Mouse (Mus musculus): ENCODE data around the gene Pon1. TPM values are rescaled to one million over a fixed set of nuclear protein-coding genes. Genes with fewer than 3 reads are reported as not detected.

The Pon1 gene
- polyA plus RNA-seq, 1 experiment from 2014 or later = 548 TPM

DNA sequence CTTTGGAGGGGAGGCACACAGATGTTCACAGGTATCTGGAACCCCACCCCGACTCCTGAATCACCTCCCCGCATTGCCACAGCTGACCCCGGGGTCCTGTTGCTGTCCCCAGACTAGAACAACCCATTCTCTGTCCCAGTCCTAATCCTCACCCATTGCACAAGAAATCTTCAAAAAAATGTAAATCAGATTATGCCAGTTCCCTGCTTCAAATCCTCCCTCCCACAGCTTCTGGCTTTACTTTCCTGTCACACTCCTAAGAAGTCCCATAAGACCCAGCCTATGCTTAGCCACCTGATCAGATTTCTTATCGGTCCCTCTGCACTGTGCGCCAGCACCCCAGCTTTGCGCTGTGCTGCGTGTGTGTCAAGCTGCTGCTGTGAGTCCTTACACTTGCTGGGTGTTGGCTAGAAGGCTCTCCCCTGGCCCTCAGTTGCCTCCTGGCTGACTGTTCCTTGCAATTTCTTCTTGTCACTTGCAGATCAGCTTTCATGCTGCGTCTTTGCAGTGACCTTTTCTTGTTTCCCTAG is 5.7 kb upstream of the Pon1 start:
- WGBS (ENCODE audit: insufficient replicate concordance) = 82% methylated on average over 8 of the region's 8 CpGs
- no peak overlapping the region for H3K4me3 ChIP-seq (ENCODE audit: low read depth, low read length)
- H3K27ac ChIP-seq (ENCODE audit: low read depth) = peak overlapping the region; percentile 13; the same call in 1 of the 2 replicates
- H3K4me2 ChIP-seq (ENCODE audit: low read depth, low read length) = no peak overlapping the region
- peaks cover 15% of the 10 kb centered on the region for H3K4me1 ChIP-seq (ENCODE audit: insufficient read depth)
- no peaks in the 10 kb centered on the region for H3K9me3 ChIP-seq (ENCODE audit: low read length)
- DNase-seq (no peak), ATAC-seq (peak; percentile 25; the same call in 1 of the 2 replicates)
- no peak overlapping the region for H3K9ac ChIP-seq (replicated peaks)
- H3K36me3 ChIP-seq (replicated peaks; ENCODE audit: insufficient read depth, low read length) = no peaks in the 10 kb centered on the region
- H3K27me3 ChIP-seq (ENCODE audit: insufficient read depth, low read length) = no peaks in the 10 kb centered on the region
- no peak for TF ChIP-seq EP300 (IDR thresholded peaks at IDR 0.05; ENCODE audit: low read depth)
- TF ChIP-seq CTCF (IDR thresholded peaks at IDR 0.05; ENCODE audit: low read depth) = no peak

DNA sequence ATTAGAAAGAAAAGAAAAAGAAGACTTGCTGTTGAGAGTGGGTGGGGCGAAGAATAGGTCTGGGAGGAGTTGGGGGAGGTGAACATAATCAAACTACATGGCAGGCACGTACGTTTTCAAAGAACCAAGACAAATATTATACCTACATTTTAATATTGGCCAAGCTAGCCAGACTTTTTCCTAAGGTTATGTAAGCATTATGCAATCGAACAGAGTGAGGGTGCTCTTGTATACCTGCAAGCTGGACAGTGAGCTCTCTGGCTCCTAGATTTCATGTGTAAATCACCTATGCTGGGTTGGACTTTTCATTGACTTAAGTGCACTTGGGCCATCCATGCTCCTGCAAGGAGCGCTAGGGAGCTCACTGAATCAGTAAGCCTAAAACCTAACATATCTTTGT is 4.8 kb upstream of the Pon1 start:
- Histone ChIP-seq H3K36me3 (replicated peaks; ENCODE audit: insufficient read depth, low read length) (no peaks in the 10 kb centered on the region), H3K27me3 (ENCODE audit: insufficient read depth, low read length) (no peaks in the 10 kb centered on the region), H3K4me2 (ENCODE audit: low read depth, low read length) (no peak overlapping the region), H3K27ac (ENCODE audit: low read depth) (peak overlapping the region; percentile 13; the same call in 1 of the 2 replicates), H3K9me3 (ENCODE audit: low read length) (no peaks in the 10 kb centered on the region), H3K4me1 (ENCODE audit: insufficient read depth) (peaks cover 13% of the 10 kb centered on the region), H3K4me3 (ENCODE audit: low read depth, low read length) (no peak overlapping the region), H3K9ac (replicated peaks) (no peak overlapping the region)
- DNase-seq = no peak
- TF ChIP-seq EP300 (IDR thresholded peaks at IDR 0.05; ENCODE audit: low read depth) = no peak
- TF ChIP-seq CTCF (IDR thresholded peaks at IDR 0.05; ENCODE audit: low read depth) = no peak
- 59% methylated on average over 5 of the region's 5 CpGs for WGBS (ENCODE audit: insufficient replicate concordance)
- peak; percentile 46; the same call in 1 of the 2 replicates for ATAC-seq

DNA sequence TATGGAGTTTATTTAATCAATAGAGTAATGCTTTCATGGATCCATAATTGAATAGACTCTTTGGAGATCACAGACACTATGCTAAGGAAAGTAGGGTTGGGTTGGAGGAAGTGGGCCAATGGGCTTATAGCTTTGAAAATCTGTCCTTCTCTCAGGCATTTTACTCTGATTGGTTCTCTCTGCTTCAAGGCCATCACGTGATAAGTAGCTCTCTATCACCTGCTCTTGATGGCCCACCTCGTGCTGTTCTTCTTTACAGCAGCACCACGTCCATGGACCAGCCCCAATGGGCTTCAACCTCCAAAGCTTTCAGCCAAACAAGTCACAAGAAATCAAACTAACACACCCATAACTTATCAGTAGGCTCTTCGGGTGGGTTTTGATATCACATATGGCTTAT is 3.0 kb downstream of the Pon1 start:
- no peak for DNase-seq
- ATAC-seq = no peak
- Histone ChIP-seq H3K4me3 (ENCODE audit: low read depth, low read length) (no peak overlapping the region), H3K9ac (replicated peaks) (no peak overlapping the region), H3K27ac (ENCODE audit: low read depth) (peak overlapping the region; percentile 79; the same call in 1 of the 2 replicates), H3K4me2 (ENCODE audit: low read depth, low read length) (0 out of 2 replicates have a peak overlapping the region, but pooled peaks have one; percentile 4), H3K36me3 (replicated peaks; ENCODE audit: insufficient read depth, low read length) (0 out of 2 replicates have a peak, but pooled peaks cover 2% of the 10 kb centered on the region), H3K27me3 (ENCODE audit: insufficient read depth, low read length) (no peaks in the 10 kb centered on the region), H3K4me1 (ENCODE audit: insufficient read depth) (peaks cover 12% of the 10 kb centered on the region), H3K9me3 (ENCODE audit: low read length) (no peaks in the 10 kb centered on the region)
- WGBS (ENCODE audit: insufficient replicate concordance) = 72% methylated on average over 4 of the region's 4 CpGs
- no peak for TF ChIP-seq CTCF (IDR thresholded peaks at IDR 0.05; ENCODE audit: low read depth)
- no peak for TF ChIP-seq EP300 (IDR thresholded peaks at IDR 0.05; ENCODE audit: low read depth)

DNA sequence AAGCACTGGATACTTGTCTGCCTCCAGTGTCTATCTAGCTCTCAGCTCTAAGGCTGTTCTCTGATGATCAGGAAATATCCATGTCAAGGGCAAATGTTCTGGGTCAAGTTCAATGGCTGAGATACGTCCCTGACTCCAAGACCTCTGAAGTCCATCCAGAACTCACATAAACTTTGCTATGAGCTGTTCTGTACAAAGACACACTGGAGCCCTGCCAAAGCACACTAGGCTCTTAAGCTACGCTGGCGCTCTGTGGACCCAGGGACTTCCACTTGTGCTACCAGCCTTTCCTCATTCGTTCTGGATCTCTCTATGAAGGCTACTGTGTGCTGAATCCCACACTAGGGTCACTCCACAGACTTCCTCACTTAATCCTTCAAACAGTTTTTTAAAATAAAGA is 4.2 kb downstream of the Pon1 start:
- peaks cover 12% of the 10 kb centered on the region for H3K4me1 ChIP-seq (ENCODE audit: insufficient read depth)
- H3K9me3 ChIP-seq (ENCODE audit: low read length) = no peaks in the 10 kb centered on the region
- H3K27me3 ChIP-seq (ENCODE audit: insufficient read depth, low read length) = no peaks in the 10 kb centered on the region
- no peak overlapping the region for H3K4me3 ChIP-seq (ENCODE audit: low read depth, low read length)
- ATAC-seq = peak; percentile 84
- DNase-seq = peak; percentile 73
- H3K27ac ChIP-seq (ENCODE audit: low read depth) = peak overlapping the region; percentile 79
- peak overlapping the region; percentile 39; the same call in 1 of the 2 replicates for H3K4me2 ChIP-seq (ENCODE audit: low read depth, low read length)
- WGBS (ENCODE audit: insufficient replicate concordance) = 53% methylated on average over 4 of the region's 4 CpGs
- H3K36me3 ChIP-seq (replicated peaks; ENCODE audit: insufficient read depth, low read length) = 0 out of 2 replicates have a peak, but pooled peaks cover 2% of the 10 kb centered on the region
- TF ChIP-seq EP300 (IDR thresholded peaks at IDR 0.05; ENCODE audit: low read depth) (no peak; the same call in 1 of the 2 replicates), CTCF (IDR thresholded peaks at IDR 0.05; ENCODE audit: low read depth) (no peak)
- H3K9ac ChIP-seq (replicated peaks) = no peak overlapping the region

DNA sequence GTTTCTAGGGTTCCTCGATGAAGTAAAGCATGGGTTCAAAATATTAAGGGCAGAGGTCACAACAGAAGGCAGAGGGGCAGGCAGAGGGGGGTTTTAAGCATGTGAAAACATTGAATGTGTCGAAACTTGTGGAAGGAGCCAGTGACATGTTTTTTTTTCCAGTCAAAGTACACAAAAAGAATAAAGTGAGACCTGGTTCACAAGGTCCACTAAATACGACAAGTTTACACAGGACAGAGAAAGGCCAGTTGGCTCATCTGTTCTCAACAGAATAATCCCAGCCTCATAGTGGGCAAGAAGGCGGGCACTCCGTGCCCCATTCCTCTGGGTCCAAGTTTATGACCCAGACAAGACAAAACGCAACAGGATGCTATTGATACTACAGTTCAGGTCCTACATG is 4.8 kb downstream of the Pon1 start:
- Histone ChIP-seq H3K36me3 (replicated peaks; ENCODE audit: insufficient read depth, low read length) (0 out of 2 replicates have a peak, but pooled peaks cover 2% of the 10 kb centered on the region), H3K4me3 (ENCODE audit: low read depth, low read length) (no peak overlapping the region), H3K9me3 (ENCODE audit: low read length) (no peaks in the 10 kb centered on the region), H3K27ac (ENCODE audit: low read depth) (peak overlapping the region; percentile 79), H3K9ac (replicated peaks) (no peak overlapping the region), H3K27me3 (ENCODE audit: insufficient read depth, low read length) (no peaks in the 10 kb centered on the region), H3K4me1 (ENCODE audit: insufficient read depth) (peaks cover 12% of the 10 kb centered on the region), H3K4me2 (ENCODE audit: low read depth, low read length) (peak overlapping the region; percentile 39; the same call in 1 of the 2 replicates)
- WGBS (ENCODE audit: insufficient replicate concordance) = 57% methylated on average over 6 of the region's 6 CpGs
- ATAC-seq (peak; percentile 83), DNase-seq (no peak)
- TF ChIP-seq CTCF (IDR thresholded peaks at IDR 0.05; ENCODE audit: low read depth) (no peak), EP300 (IDR thresholded peaks at IDR 0.05; ENCODE audit: low read depth) (peak; percentile 43)

GRCm38 (mm10) chr6:5188036-5188435 is 5.7 kb downstream of the Pon1 start:
- no peak for TF ChIP-seq CTCF (IDR thresholded peaks at IDR 0.05; ENCODE audit: low read depth)
- no peak for TF ChIP-seq EP300 (IDR thresholded peaks at IDR 0.05; ENCODE audit: low read depth)
- peak overlapping the region; percentile 79 for H3K27ac ChIP-seq (ENCODE audit: low read depth)
- H3K9ac ChIP-seq (replicated peaks) = peak overlapping the region; percentile 26; the same call in 1 of the 2 replicates
- DNase-seq (no peak), ATAC-seq (no peak)
- H3K4me3 ChIP-seq (ENCODE audit: low read depth, low read length) = no peak overlapping the region
- H3K4me2 ChIP-seq (ENCODE audit: low read depth, low read length) = peak overlapping the region; percentile 38
- WGBS (ENCODE audit: insufficient replicate concordance) = 66% methylated on average over 5 of the region's 5 CpGs
- no peaks in the 10 kb centered on the region for H3K9me3 ChIP-seq (ENCODE audit: low read length)
- peaks cover 12% of the 10 kb centered on the region for H3K4me1 ChIP-seq (ENCODE audit: insufficient read depth)
- H3K27me3 ChIP-seq (ENCODE audit: insufficient read depth, low read length) = no peaks in the 10 kb centered on the region
- H3K36me3 ChIP-seq (replicated peaks; ENCODE audit: insufficient read depth, low read length) = 0 out of 2 replicates have a peak, but pooled peaks cover 2% of the 10 kb centered on the region
